Mouse (Mus musculus) lung, postnatal 4 days (tissue): Measurements from ENCODE around the gene Dnajb6.
A peak's percentile ranks its signal among the peaks of the same experiment; 100 is the strongest.
"Not testable (repeated sequence)": the region's sequence is repeated elsewhere in the genome, so short reads cannot be mapped to it uniquely, and the experiment has no call there.

Experiments
- DNase-seq, 2 experiments: peaks; one replicate each; pipeline ENCODE4 v3.0.0; 2021

Dnajb6 gene

DNA sequence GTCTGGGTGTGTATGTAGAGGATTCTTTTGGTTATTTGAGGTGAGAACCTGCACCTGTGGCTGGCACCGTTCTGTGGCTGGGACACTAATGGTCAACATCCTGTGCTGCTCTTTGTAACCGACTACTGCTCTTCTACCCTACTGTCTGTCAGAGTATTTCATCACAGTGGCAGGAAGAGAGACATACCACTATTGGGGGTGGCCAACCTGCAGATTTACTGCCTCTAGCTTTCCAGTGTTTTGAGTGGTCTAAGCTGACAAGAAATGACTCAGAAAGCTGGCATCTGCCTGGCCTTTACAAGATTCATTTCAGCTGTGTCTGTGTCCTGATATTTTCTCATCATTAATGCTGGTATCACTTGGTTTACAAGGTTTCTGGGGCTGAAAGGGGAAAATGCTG, 36.5 kb downstream of the Dnajb6 start:
- no peak for DNase-seq

- no peak for DNase-seq
These were observed 37.3 kb downstream of the Dnajb6 start for GRCm38 (mm10) chr5:29772651-29773330.

- no peak for DNase-seq
These were observed 38.1 kb downstream of the Dnajb6 start for GRCm38 (mm10) chr5:29773460-29774150.

DNA sequence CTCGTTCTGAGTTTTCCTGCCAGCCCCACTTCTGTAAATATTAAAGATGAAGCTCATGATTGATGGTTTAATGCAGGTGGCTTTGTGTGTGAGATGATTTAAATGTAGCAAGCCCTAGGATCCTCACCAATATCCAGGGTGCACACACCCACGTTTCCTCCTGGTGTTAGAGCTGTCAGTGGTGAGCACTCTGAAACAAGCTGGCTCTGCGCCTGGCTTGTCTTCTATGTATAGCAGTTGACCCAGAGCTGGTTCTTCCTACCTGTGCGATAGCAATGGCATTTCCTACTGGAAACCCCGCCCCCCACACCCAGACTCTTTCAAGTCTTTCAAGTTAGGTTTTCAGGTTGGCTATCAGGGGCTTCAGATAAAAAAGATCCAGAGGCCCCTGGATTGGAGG, 39.9 kb downstream of the Dnajb6 start:
- DNase-seq, result no peak

GRCm38 (mm10) chr5:29778029-29778428, 42.5 kb downstream of the Dnajb6 start:
- no peak for DNase-seq

- not testable (repeated sequence) for DNase-seq
These were observed 44.2 kb downstream of the Dnajb6 start for GRCm38 (mm10) chr5:29779733-29780132.

- no peak for DNase-seq
These were observed 46.8 kb downstream of the Dnajb6 start for GRCm38 (mm10) chr5:29782261-29782660.

- DNase-seq, result not testable (repeated sequence)
These were observed 49.4 kb downstream of the Dnajb6 start for GRCm38 (mm10) chr5:29784906-29785305.

- DNase-seq, result not testable (repeated sequence)
These were observed 50.5 kb downstream of the Dnajb6 start for GRCm38 (mm10) chr5:29785953-29786352.

DNA sequence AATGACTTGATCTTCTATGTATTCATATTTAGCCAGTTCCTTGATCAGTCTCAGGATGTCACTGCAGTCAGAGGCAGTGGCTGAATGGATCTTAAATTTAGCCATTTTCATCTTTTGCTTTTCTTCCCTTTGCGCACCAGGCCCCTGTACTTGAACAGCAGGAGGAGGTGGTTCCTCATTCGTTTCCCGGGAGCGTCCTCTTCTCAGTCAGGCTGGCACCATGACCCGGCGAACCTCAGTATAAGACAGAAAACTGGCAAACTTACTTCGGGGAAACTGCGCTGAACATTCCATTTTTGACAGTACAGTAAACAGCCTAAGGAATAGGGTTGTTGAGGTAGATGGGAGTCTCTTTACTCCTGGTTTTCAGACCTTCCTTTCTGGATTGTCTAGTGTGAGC, 59.4 kb downstream of the Dnajb6 start:
- DNase-seq, result not testable (repeated sequence)

- no peak for DNase-seq
These were observed 73.5 kb downstream of the Dnajb6 start for GRCm38 (mm10) chr5:29808940-29809339.

- not testable (repeated sequence) for DNase-seq
These were observed 76.0 kb downstream of the Dnajb6 start for GRCm38 (mm10) chr5:29811377-29811921.

DNA sequence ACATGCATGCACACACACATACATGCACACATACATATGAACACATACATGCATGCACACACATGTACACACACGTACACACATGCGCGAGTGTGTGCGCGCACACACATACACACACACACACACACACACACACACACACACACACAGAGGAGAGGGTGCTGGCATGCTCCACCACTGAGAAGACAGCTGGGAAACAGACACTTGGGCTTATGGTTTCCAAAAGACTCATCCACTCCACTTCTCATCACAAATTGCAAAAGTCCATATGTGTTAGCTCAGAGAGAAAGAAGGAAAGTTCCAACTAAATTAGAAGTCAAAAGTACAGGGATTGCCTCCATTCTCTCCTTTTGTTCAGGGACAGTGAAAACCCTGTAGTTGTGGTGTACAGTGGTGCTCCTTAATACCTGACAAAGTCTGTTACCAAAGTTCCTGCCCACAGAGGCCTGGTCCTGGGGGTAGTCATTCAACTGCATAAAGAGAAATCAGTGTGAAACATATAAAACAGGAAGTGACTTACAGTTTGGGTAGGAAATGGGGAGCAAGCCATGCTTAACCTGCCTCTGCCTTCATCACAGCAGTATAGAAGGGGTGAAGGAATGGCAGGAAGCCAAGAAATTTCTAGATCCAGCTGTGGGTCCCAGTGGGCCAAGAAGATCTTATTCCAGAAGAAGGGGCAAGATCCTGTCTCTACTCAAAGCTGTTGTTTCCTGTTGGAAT, 81.2 kb downstream of the Dnajb6 start:
- DNase-seq, result no peak

- peak in 1 of 2 experiments; percentile 26 for DNase-seq
These were observed 81.9 kb downstream of the Dnajb6 start for GRCm38 (mm10) chr5:29817400-29817799.

DNA sequence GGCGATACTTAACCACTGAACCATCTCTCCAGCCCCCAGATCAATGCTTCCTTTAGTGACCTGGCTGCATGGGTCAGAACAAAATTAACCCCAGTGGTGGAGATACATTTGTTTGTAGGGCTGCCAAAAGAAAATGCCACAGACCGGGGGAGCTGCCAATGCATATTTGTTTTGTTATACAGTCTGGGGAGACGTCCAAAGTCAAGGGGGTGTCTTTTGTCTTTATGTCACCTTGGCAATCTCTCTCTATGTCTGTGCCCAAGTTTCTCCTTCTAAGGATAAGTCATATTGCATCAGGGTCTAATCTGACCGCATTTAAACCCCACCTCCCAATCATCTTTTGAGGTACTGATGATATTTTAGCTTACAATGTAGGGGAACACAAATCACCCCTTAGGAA, 82.8 kb downstream of the Dnajb6 start:
- DNase-seq, result peak; percentile 16 to 30

DNA sequence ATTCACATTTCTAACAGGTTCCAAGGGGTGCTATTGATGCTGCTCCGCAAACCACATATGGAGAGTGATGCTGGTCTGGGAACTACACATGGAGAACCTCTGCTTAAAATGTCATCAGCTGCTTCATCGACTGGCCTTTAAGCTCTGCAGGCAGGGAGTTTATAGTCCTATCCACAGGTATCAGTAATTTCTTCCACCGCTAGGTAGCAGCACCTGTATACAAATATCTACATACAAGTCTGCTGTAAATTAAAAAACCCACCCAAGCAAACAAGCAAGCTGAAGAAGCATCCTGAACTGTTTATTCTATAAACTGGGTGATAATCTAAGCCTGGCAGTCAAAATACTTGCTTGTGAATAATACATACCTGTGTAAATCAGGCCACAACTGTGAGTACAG, 89.3 kb downstream of the Dnajb6 start:
- DNase-seq, result no peak

- peak; percentile 51 to 84 for DNase-seq
These were observed 91.3 kb downstream of the Dnajb6 start for GRCm38 (mm10) chr5:29826780-29827179.

GRCm38 (mm10) chr5:29842444-29843166, 107.1 kb downstream of the Dnajb6 start:
- no peak for DNase-seq

DNA sequence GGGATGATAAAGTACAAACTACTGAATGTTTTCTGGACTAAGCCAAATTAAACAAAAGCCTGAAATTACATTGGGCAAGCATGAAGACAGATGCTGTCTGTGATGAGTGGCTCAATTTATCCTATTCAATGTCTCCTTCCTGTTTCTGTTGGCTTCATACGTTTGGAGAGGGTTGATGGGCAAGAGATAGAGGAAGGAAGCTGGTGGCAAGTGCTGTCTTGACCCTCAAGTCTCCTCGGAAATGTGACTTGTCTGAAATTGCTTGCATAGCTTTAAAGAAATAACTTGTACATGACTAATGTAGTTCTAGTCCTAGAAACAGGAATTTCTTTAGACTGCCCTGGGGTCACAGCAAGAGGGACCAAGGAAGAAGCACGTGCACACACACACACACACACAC, 109.5 kb downstream of the Dnajb6 start:
- DNase-seq, result no peak

GRCm38 (mm10) chr5:29847494-29847893, 112.0 kb downstream of the Dnajb6 start:
- no peak for DNase-seq

GRCm38 (mm10) chr5:29848091-29848490, 112.6 kb downstream of the Dnajb6 start:
- no peak for DNase-seq

GRCm38 (mm10) chr5:29852376-29852775, 116.9 kb downstream of the Dnajb6 start:
- DNase-seq, result no peak

- DNase-seq, result no peak
These were observed 117.5 kb downstream of the Dnajb6 start for GRCm38 (mm10) chr5:29853035-29853434.
